Mouse (Mus musculus): ENCODE measurements around the gene Fam169b. TPM values are rescaled to one million over a fixed set of nuclear protein-coding genes. Genes with fewer than 3 reads are reported as not detected.
A peak's percentile ranks its signal among the peaks of the same experiment; 100 is the strongest.

The Fam169b gene
- polyA plus RNA-seq, 1 experiment from 2014 or later = 0.12 TPM

DNA sequence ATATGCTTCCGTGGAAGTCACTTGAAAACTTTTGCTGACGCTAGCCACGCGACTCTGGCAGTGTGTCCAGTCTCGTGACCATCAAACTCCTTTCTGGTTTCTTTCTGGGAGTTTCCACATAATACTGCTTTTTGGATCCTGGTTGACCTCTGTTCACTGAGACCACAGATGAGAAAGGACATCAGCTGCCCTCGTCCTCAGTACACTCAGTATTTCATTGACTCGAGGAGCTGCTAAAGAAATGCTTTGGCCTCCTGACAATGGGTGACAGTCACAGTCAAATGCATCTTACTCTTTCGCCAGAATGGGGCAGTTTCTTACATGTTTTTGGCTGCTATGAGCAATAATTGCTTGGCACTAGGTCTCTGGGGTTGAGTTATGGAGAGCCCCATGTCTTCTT lies 27.4 kb upstream of the Fam169b start:
- H3K4me3 ChIP-seq = no peak overlapping the region
- peaks cover 4% of the 10 kb centered on the region; the same call in 1 of the 2 replicates for H3K9me3 ChIP-seq
- no peaks in the 10 kb centered on the region for H3K4me1 ChIP-seq
- WGBS = 87% methylated on average over 8 of the region's 8 CpGs
- H3K27me3 ChIP-seq (ENCODE audit: poor library complexity, severe bottlenecking) = no peaks in the 10 kb centered on the region
- no peak for DNase-seq (ENCODE audit: extremely low spot score, low spot score)
- no peak overlapping the region for H3K27ac ChIP-seq
- H3K36me3 ChIP-seq (replicated peaks) = no peaks in the 10 kb centered on the region

DNA sequence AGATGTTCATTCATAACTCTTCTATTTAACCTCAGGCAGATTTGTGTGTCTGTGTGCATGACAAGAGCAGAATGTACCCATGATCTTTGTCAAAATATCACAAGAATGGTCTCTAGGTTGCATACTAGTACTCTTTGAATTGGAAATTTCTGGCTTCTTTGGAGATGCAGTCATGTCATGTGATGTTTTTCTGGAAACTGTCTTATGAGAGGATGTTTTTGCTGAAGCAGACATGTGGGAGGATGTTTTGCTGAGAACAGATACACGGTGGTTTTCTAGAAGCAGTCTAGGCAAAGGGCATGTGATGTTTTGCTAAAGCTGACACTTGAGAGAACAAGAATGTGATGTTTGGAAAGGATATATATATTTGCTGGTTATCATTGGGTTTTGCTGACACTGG lies 23.2 kb upstream of the Fam169b start:
- Histone ChIP-seq H3K9me3 (peaks cover 4% of the 10 kb centered on the region; the same call in 1 of the 2 replicates), H3K4me3 (no peak overlapping the region), H3K27me3 (ENCODE audit: poor library complexity, severe bottlenecking) (no peaks in the 10 kb centered on the region), H3K4me1 (no peaks in the 10 kb centered on the region), H3K36me3 (replicated peaks) (no peaks in the 10 kb centered on the region), H3K27ac (no peak overlapping the region)
- WGBS = 93% methylated on average over 1 of the region's 1 CpGs
- no peak for DNase-seq (ENCODE audit: extremely low spot score, low spot score)

DNA sequence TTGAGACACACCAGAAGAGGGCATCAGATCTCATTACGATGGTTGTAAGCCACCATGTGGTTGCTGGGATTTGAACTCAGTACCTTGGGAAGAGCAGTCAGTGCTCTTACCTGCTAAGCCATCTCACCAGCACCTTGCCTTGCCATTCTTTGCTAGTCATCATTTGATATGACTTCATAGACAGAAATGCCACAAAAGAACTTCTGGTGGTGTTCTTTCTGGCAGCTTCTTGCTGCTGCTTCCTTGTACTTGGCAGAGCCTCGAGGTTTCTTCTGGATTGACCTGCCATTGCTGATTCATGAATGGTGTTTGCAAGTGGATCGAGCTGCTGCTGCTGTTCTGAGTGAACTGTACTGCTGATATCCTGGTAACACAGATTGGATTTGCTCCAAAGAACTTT lies 22.7 kb upstream of the Fam169b start:
- no peak overlapping the region for H3K27ac ChIP-seq
- H3K4me1 ChIP-seq = no peaks in the 10 kb centered on the region
- no peak overlapping the region for H3K4me3 ChIP-seq
- 88% methylated on average over 3 of the region's 3 CpGs for WGBS
- no peaks in the 10 kb centered on the region for H3K27me3 ChIP-seq (ENCODE audit: poor library complexity, severe bottlenecking)
- peaks cover 4% of the 10 kb centered on the region; the same call in 1 of the 2 replicates for H3K9me3 ChIP-seq
- DNase-seq (ENCODE audit: extremely low spot score, low spot score) = no peak
- no peaks in the 10 kb centered on the region for H3K36me3 ChIP-seq (replicated peaks)

DNA sequence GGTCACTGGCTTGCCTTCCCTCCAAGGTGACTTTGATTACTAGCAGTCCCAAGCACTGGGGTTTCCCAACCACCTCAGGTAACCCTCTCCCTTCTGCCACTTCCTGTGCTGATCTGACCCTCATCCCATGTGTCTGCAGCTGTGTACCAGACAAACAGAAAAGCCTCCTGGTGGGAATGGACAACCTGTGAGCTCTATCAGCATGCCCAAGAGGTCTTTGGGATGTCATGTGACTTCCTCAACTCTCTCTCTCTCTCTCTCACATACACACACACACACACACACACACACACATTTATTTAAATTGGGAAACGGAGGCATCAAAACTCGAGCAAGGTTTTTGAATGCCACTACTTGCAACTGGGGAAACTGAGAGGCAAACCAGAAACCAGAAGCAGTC lies 15.9 kb upstream of the Fam169b start:
- WGBS = 74% methylated on average over 2 of the region's 2 CpGs
- no peak overlapping the region for H3K27ac ChIP-seq
- no peaks in the 10 kb centered on the region for H3K36me3 ChIP-seq (replicated peaks)
- no peak for DNase-seq (ENCODE audit: extremely low spot score, low spot score)
- peaks cover 6% of the 10 kb centered on the region; the same call in 1 of the 2 replicates for H3K27me3 ChIP-seq (ENCODE audit: poor library complexity, severe bottlenecking)
- no peak overlapping the region for H3K4me3 ChIP-seq
- H3K4me1 ChIP-seq = no peaks in the 10 kb centered on the region
- H3K9me3 ChIP-seq = no peaks in the 10 kb centered on the region

DNA sequence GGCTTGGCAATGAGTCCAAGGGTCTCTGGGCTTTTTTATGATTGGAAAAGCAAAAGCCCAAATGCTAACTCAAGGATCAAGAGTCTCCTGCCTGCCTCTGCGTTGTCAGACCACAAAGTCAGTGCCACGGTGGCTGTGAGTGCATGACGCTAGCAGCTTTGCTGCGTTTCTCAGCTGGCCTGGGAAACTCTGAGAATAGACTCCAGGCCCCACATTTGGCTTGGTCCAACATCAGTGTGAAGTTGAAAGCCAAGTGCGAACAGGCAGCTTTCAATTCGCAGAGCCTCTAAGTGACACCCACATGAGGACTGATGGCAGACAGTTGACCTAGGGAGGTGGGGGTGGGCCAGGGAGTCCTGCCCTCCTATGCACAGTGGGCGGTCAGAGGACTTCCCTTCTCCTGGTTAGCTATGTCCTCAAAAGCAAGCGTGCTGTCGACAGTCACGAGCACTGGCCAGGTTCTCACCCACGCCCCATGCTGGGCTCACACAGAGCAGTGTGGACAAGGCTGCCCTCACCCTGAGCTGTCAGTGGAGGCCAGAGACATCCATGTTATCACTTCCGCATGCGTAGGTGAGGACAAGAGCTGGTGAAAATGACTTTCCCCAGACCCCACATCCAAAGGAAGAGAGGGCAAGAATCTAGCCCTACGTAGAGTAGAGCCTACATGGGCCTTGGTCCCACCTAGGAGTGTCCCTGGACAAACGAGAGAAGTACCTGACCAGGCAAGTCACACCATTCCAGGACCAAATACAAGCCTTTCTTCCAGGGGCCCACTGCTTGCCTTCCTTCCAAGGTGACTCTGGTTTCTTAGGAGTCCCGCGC lies 15.1 kb upstream of the Fam169b start:
- Histone ChIP-seq H3K36me3 (replicated peaks) (no peaks in the 10 kb centered on the region), H3K27ac (no peak overlapping the region), H3K27me3 (ENCODE audit: poor library complexity, severe bottlenecking) (peaks cover 10% of the 10 kb centered on the region), H3K9me3 (no peaks in the 10 kb centered on the region), H3K4me1 (peaks cover 2% of the 10 kb centered on the region; the same call in 1 of the 2 replicates), H3K4me3 (no peak overlapping the region)
- WGBS = 85% methylated on average over 17 of the region's 17 CpGs
- DNase-seq (ENCODE audit: extremely low spot score, low spot score) = no peak

DNA sequence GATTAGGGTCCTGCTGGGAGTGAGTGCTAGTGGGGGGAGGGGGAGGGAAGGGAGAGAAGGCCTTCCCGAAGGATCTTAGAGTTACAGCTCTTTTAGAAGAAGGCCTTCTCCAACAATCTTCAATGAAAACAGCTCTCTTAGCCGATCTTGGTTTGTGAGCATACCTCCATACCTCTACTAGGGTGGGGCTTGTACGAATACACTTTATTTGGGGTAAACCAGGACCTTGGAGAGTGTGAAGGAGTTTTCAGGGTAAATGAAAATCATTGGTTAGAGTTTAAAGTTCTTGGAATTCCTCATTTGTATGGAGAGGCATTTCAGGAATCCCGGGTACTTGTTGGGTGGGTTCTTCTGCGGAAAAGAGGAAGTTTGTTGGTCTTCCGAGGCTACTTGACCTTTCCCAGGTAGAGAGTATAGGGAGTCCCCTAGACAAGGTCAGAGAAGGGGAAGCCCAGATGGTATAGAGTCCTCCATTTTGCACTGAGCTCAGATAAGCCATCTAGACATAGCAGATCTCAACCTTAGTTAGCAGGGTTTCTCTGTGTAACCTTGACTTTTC lies 14.0 kb upstream of the Fam169b start:
- Histone ChIP-seq H3K27ac (no peak overlapping the region), H3K4me1 (peaks cover 13% of the 10 kb centered on the region), H3K27me3 (ENCODE audit: poor library complexity, severe bottlenecking) (peaks cover 21% of the 10 kb centered on the region), H3K9me3 (no peaks in the 10 kb centered on the region), H3K4me3 (no peak overlapping the region), H3K36me3 (replicated peaks) (no peaks in the 10 kb centered on the region)
- 82% methylated on average over 6 of the region's 6 CpGs for WGBS
- no peak for DNase-seq (ENCODE audit: extremely low spot score, low spot score)

DNA sequence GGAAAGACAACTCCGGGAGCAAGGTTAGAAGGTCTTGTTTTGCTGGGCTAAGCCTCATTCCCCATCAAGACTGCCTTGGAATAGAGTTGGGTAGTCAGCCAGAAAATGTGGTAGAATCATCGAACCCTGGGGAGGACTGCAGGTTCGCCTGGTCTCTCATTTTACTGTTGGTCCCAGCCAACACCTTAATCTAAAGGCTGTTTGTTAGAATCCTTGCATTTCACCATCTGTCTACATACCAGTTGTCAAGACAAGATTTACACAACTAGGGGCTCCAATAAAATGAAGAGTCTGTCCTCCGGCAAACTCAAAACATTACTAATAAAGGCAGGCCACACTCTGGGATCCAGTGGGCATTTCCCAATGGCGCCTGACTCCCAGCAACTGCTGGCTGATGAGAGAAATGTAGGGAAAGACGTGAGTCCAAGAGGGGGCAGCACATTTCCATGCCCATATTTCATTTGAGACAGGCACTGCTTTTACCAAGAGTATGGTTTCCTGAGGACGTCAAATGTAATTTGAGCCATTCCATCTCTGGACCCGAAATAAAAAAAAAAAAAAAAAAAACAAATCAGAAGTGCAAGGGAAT lies 10.9 kb upstream of the Fam169b start:
- 70% methylated on average over 8 of the region's 8 CpGs for WGBS
- Histone ChIP-seq H3K4me3 (no peak overlapping the region), H3K4me1 (peaks cover 30% of the 10 kb centered on the region), H3K27ac (no peak overlapping the region), H3K27me3 (ENCODE audit: poor library complexity, severe bottlenecking) (peaks cover 46% of the 10 kb centered on the region), H3K9me3 (no peaks in the 10 kb centered on the region), H3K36me3 (replicated peaks) (no peaks in the 10 kb centered on the region)
- no peak for DNase-seq (ENCODE audit: extremely low spot score, low spot score)

DNA sequence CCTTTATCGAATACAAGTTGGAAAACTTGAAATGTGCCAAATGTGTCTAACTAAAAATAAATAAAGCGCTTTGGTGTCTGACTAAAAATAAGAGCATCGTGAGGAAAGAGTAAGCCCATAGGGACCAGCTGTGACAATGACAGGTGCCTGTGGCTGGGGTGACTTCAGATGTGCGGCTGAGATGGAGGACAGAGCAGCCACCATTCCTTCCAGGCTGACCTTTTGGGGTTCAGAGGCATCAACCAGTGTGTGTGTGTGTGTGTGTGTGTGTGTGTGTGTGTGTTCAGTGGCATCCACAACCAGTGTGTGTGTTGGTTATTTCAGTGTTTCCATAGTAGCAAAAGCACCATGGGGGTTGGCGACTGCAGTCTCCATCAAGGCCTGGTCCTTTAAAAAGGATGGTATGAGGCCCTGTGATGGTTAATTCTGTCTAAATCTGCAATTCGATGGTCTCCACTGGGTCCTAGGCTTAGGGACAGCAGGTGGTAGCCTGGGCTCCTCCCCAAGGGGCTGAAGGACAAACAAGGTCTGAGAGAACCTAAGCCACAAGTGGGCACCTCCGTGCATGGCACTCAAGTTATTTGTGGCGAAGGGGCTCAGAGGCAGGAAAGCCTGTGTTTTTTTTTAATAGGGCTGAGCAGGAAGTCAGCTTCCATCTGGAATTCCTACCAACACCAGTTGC lies 10.2 kb upstream of the Fam169b start:
- peaks cover 46% of the 10 kb centered on the region for H3K27me3 ChIP-seq (ENCODE audit: poor library complexity, severe bottlenecking)
- no peaks in the 10 kb centered on the region for H3K36me3 ChIP-seq (replicated peaks)
- WGBS = 57% methylated on average over 8 of the region's 8 CpGs
- H3K4me3 ChIP-seq = peak overlapping the region; percentile 48
- no peaks in the 10 kb centered on the region for H3K9me3 ChIP-seq
- no peak for DNase-seq (ENCODE audit: extremely low spot score, low spot score)
- H3K4me1 ChIP-seq = peaks cover 30% of the 10 kb centered on the region
- H3K27ac ChIP-seq = 0 out of 2 replicates have a peak overlapping the region, but pooled peaks have one; percentile 8

DNA sequence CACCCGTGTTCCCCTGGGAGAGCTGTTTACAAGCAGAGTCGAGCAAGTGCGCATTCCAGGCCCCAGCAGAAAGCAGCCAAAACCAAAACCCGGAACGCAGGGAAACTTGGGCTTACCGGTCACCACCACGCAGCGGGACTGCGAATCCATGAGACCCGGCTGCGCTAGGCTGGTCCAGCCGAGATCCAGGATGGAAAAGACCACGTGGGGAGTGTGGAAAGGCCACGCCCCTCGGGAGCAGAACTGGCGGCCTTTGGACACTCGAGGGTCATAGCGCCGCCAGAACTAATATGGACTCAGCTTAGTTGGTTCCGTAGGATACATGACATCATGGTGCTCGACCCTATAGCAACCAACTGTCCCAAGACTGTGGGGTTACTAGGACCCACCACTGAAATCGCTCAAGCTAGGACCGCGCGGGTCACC lies 9.6 kb upstream of the Fam169b start, which contains the start of gene Pgpep1l:
Gene Pgpep1l (minus strand): TSS at position 206 of the 426 bp plus-strand sequence.
- Histone ChIP-seq H3K27me3 (ENCODE audit: poor library complexity, severe bottlenecking) (peaks cover 46% of the 10 kb centered on the region), H3K4me1 (peaks cover 30% of the 10 kb centered on the region), H3K27ac (0 out of 2 replicates have a peak within 1 kb of the TSS, but pooled peaks have one; percentile 8), H3K9me3 (no peaks in the 10 kb centered on the region), H3K4me3 (peak within 1 kb of the TSS; percentile 48), H3K36me3 (replicated peaks) (no peaks in the 10 kb centered on the region)
- DNase-seq (ENCODE audit: extremely low spot score, low spot score) = peak; percentile 47
- WGBS = 9% methylated on average over 25 of the region's 25 CpGs

DNA sequence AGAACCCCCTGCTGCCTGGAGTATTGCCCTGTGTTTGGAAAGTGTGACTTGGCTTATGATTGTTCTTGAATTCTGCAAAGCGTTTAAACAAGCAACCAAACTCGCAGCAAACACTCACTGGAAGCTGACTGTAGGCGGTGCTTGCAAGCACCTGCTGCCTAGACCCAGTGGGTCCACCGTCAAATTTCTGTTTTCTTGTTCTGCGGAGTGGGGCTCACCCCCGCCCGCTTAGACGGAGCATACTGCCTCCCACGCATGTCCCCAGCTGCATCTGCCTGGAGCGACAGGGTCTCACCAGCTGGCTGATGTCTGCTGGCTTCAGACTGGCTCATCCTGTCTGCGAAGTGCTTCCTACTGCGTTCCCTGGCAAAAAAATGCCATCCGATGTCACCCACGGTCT lies 9.1 kb upstream of the Fam169b start:
- DNase-seq (ENCODE audit: extremely low spot score, low spot score) = peak; percentile 29
- Histone ChIP-seq H3K27me3 (ENCODE audit: poor library complexity, severe bottlenecking) (peaks cover 46% of the 10 kb centered on the region), H3K27ac (no peak overlapping the region), H3K4me3 (peak overlapping the region; percentile 48), H3K4me1 (peaks cover 30% of the 10 kb centered on the region), H3K9me3 (no peaks in the 10 kb centered on the region), H3K36me3 (replicated peaks) (no peaks in the 10 kb centered on the region)
- 22% methylated on average over 14 of the region's 14 CpGs for WGBS

DNA sequence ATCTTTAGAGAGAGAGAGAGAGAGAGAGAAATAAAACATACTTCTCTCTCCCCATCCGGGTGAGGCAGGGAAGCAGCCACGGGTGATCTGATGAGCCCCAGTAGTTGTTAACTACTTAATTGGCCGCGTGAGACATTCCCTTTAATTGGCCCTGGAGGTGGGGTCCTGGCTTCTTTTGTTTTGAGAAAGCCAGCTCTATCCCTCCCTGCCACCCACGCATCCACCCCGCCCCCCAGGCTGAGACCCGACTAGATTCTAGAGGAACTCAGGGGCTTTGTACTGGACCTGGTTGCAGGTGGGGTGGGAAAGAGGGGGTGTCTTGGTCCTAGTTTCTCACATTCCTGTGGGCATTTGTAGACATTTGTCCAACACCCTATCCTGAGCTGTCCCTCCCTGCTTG lies 8.2 kb upstream of the Fam169b start:
- WGBS = 32% methylated on average over 7 of the region's 7 CpGs
- Histone ChIP-seq H3K27me3 (ENCODE audit: poor library complexity, severe bottlenecking) (peaks cover 46% of the 10 kb centered on the region), H3K27ac (no peak overlapping the region), H3K4me3 (no peak overlapping the region), H3K9me3 (no peaks in the 10 kb centered on the region), H3K36me3 (replicated peaks) (no peaks in the 10 kb centered on the region), H3K4me1 (peaks cover 30% of the 10 kb centered on the region)
- no peak for DNase-seq (ENCODE audit: extremely low spot score, low spot score)

DNA sequence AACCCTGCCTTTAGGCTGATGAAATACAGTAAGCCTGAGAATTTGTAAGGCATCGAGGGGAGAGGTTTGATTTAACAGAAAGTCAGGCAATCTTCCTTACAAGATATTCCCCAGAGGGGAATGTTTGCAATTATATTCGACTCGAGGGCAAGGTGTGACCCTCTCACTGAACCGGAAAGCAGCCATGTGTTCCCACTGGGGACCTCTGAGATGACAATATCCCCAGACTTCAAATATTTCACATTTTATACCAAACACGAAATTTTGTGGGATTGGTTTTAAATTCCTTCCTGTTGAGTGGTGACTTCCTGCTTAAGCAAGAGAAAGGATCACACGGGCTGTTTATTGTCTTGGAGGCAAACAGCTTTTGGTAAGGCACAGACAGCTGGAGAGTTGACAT lies 6.9 kb upstream of the Fam169b start:
- no peak overlapping the region for H3K4me3 ChIP-seq

More for the DNA sequence above, 6.9 kb upstream of the Fam169b start:
- H3K36me3 ChIP-seq (replicated peaks) = no peaks in the 10 kb centered on the region
- H3K4me1 ChIP-seq = peaks cover 30% of the 10 kb centered on the region
- H3K9me3 ChIP-seq = no peaks in the 10 kb centered on the region
- H3K27ac ChIP-seq = no peak overlapping the region
- DNase-seq (ENCODE audit: extremely low spot score, low spot score) = no peak
- H3K27me3 ChIP-seq (ENCODE audit: poor library complexity, severe bottlenecking) = peaks cover 46% of the 10 kb centered on the region
- 53% methylated on average over 6 of the region's 6 CpGs for WGBS
